Mouse (Mus musculus) adrenal gland, postnatal 36 days (tissue): ENCODE results near the gene Rps10. TPM values are rescaled to one million over a fixed set of nuclear protein-coding genes. Genes with fewer than 3 reads are reported as not detected.

ENCODE experiments used
- total RNA-seq, 2 experiments: library from RNA; stranded (reverse); gene quantifications; 2 replicates each; pipeline ENCODE4 v1.2.3; 2021

Gene Rps10
- total RNA-seq, 2 experiments from 2014 or later = 945 to 1,005 TPM

Other genes starting within 250 kb of the Rps10 start
- gene Grm4, start 115.3 kb downstream of the Rps10 start, total RNA-seq = 10 to 100 TPM in 1 of 2 experiments, 1 to 10 TPM in 1; 3.4 to 12.2 TPM
- 10 to 100 TPM; 16.1 to 19.4 TPM for gene Hmga1, start 80.2 kb downstream of the Rps10 start, total RNA-seq
- gene AI413582, start 70.9 kb downstream of the Rps10 start, total RNA-seq = 10 to 100 TPM; 20.0 to 22.9 TPM
- gene Nudt3, start 13.2 kb downstream of the Rps10 start, total RNA-seq = 100 to 1,000 TPM; 191 to 211 TPM
- not detected for gene RPS10-NUDT3, start 1.4 kb downstream of the Rps10 start, total RNA-seq
- gene Pacsin1, start 18.8 kb upstream of the Rps10 start, total RNA-seq = 1 to 10 TPM; 2.5 to 3.5 TPM
- under 1 TPM in 1 of 2 experiments, not detected in 1; 0.16 TPM for gene Spdef, start 92.3 kb upstream of the Rps10 start, total RNA-seq
- 100 to 1,000 TPM; 160 to 185 TPM for gene D17Wsu92e, start 184.0 kb upstream of the Rps10 start, total RNA-seq
- gene Snrpc, start 201.5 kb upstream of the Rps10 start, total RNA-seq = 10 to 100 TPM; 84.2 to 85.8 TPM
- gene Uhrf1bp1, start 219.8 kb upstream of the Rps10 start, total RNA-seq = 10 to 100 TPM; 26.8 to 33.4 TPM